Mouse (Mus musculus): ENCODE measurements around the gene Trat1.

Gene Trat1

GRCm38 (mm10) chr16:48771971-48772445, at the start of gene Trat1:
Trat1 (minus strand) TSS chr16:48772021.
- no peak for DNase-seq (ENCODE audit: low spot score)

- DNase-seq (ENCODE audit: low spot score): no peak
These were observed 46.7 kb upstream of the Trat1 start for GRCm38 (mm10) chr16:48818524-48818923.

- no peak for DNase-seq (ENCODE audit: low spot score)
These were observed 44.9 kb upstream of the Trat1 start, which contains the start of gene Retnlb for GRCm38 (mm10) chr16:48816695-48817094. Retnlb (plus strand) TSS chr16:48816856.

GRCm38 (mm10) chr16:48811881-48812436, 40.1 kb upstream of the Trat1 start:
- DNase-seq (ENCODE audit: low spot score): no peak

GRCm38 (mm10) chr16:48809374-48809773, 37.6 kb upstream of the Trat1 start:
- DNase-seq (ENCODE audit: low spot score): no peak

- no peak for DNase-seq (ENCODE audit: low spot score)
These were observed 34.7 kb upstream of the Trat1 start for GRCm38 (mm10) chr16:48806521-48806920.

- DNase-seq (ENCODE audit: low spot score): no peak
These were observed 33.6 kb upstream of the Trat1 start for GRCm38 (mm10) chr16:48805412-48805811.

- DNase-seq (ENCODE audit: low spot score): no peak
These were observed 29.1 kb upstream of the Trat1 start for GRCm38 (mm10) chr16:48800906-48801305.

GRCm38 (mm10) chr16:48799470-48799869, 27.6 kb upstream of the Trat1 start:
- DNase-seq (ENCODE audit: low spot score): no peak

- no peak for DNase-seq (ENCODE audit: low spot score)
These were observed 26.5 kb upstream of the Trat1 start for GRCm38 (mm10) chr16:48798285-48798684.

GRCm38 (mm10) chr16:48788704-48789185, 16.9 kb upstream of the Trat1 start:
- no peak for DNase-seq (ENCODE audit: low spot score)

GRCm38 (mm10) chr16:48786258-48786657, 14.4 kb upstream of the Trat1 start:
- DNase-seq (ENCODE audit: low spot score): no peak

- no peak for DNase-seq (ENCODE audit: low spot score)
These were observed 5.4 kb upstream of the Trat1 start for GRCm38 (mm10) chr16:48777254-48777653.

GRCm38 (mm10) chr16:48769183-48769582, 2.6 kb downstream of the Trat1 start:
- DNase-seq (ENCODE audit: low spot score): no peak

GRCm38 (mm10) chr16:48760643-48761481, 11.0 kb downstream of the Trat1 start:
- DNase-seq (ENCODE audit: low spot score): no peak

- no peak for DNase-seq (ENCODE audit: low spot score)
These were observed 21.5 kb downstream of the Trat1 start for GRCm38 (mm10) chr16:48750145-48750827.

- DNase-seq (ENCODE audit: low spot score): no peak
These were observed 26.4 kb downstream of the Trat1 start for GRCm38 (mm10) chr16:48745418-48745817.

GRCm38 (mm10) chr16:48745011-48745410, 26.8 kb downstream of the Trat1 start:
- DNase-seq (ENCODE audit: low spot score): no peak

- no peak for DNase-seq (ENCODE audit: low spot score)
These were observed 30.3 kb downstream of the Trat1 start for GRCm38 (mm10) chr16:48741549-48741948.

GRCm38 (mm10) chr16:48739974-48740373, 31.8 kb downstream of the Trat1 start:
- no peak for DNase-seq (ENCODE audit: low spot score)

- no peak for DNase-seq (ENCODE audit: low spot score)
These were observed 33.4 kb downstream of the Trat1 start for GRCm38 (mm10) chr16:48738429-48738828.

GRCm38 (mm10) chr16:48736890-48737289, 34.9 kb downstream of the Trat1 start:
- no peak for DNase-seq (ENCODE audit: low spot score)

- no peak for DNase-seq (ENCODE audit: low spot score)
These were observed 51.6 kb downstream of the Trat1 start for GRCm38 (mm10) chr16:48720259-48720658.
